Mouse (Mus musculus) frontal cortex, adult 2 months (tissue): ENCODE results near the gene Ndufs7. TPM values are rescaled to one million over a fixed set of nuclear protein-coding genes. Genes with fewer than 3 reads are reported as not detected.
"Not testable (repeated sequence)": the region's sequence is repeated elsewhere in the genome, so short reads cannot be mapped to it uniquely, and the experiment has no call there.

ENCODE experiments used
- DNase-seq, 2 experiments: peaks; one replicate each; pipeline ENCODE4 v3.0.0; 2022; ENCODE audit warnings: low spot score in 1 of 2; ENCODE audit errors: extremely low spot score in 1 of 2
- polyA plus RNA-seq: library from polyadenylated mRNA; depleted of rRNA; stranded (reverse); fragments of >200 nt; gene quantifications from 2 replicates; pipeline ENCODE4 v1.2.3, GENCODE M21; 2012; rRNA removed

Ndufs7 gene
- polyA plus RNA-seq, result 380 and 448 TPM in 2 replicates

DNA sequence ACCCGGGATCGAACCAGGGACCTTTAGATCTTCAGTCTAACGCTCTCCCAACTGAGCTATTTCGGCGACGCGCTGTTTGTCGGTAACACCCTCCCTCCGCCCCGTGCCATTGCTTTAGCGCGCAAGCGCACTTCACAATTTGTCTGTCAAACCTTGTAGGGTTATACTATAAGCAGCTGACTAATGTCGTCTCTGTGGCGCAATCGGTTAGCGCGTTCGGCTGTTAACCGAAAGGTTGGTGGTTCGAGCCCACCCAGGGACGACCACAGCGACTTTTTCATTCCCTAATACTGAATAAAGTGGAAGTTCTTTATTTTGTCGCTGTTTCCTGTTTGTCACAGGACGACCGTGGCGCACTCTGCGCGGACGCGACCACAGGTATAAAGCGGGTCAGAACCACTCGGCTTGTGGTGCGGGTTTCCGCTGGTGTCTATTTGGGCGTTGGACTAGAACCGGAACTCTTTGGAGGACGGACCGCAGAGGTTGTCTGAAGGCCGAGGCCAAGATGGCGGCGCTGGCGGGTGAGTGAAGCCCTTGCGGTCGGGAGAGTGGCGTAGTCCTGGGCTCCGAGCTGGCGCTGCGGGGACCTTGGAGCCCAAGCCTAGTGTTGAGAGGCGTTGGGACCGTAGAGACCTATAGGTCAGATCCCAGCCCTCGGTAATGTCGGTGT is at the start of gene Ndufs7:
Ndufs7 (plus strand) TSS at position 151 of the 670 bp plus-strand sequence.
- DNase-seq, result peak; percentile 93 to 99

DNA sequence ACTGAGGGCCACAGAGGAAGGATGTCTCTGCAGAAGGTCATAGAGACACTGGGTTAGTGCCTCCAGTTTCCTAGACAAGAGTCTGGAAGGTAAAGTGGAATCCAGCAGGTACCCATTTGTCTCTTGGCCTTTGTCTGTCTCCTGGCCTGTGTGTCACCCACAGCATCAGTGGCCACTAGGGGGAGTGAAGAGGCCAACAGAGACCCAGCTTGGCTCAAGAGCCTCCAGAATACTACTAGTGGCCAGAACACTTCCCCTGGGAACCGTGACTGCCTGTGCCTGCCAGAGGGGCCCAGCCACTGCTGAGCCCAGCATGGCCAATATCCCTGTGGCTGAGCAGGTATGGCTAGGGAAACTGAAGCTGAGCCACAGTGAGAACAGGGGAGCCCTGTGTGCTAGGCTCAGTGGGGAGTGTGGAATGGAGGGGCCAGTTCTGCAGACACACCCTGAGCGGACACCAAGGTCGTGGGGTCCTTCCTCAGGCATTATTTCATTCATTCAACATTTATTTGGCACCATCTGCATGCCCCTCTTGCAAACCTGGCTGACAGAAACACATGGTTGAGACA is 49.4 kb upstream of the Ndufs7 start:
- peak in 1 of 2 experiments; percentile 91 for DNase-seq

DNA sequence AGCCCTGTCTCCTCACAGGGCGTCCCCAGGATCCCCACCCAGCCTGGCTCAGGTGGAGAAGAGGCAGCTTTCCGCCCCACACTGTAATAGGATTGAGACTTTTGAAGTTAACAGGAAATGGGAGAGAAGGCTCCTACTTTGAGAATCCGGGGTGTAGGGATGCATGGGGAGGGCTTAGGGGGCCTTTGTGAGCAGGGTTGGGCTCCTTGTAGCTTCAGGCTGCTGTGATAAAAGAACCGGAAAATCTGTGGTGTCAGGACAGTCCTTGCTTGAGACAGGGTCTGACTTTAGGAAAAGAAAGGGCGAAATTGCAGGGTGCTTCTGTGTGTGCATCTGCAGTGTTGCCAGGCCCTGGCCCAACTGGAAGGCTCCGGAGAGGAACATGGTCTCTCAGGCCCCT is 48.4 kb upstream of the Ndufs7 start:
- no peak for DNase-seq

DNA sequence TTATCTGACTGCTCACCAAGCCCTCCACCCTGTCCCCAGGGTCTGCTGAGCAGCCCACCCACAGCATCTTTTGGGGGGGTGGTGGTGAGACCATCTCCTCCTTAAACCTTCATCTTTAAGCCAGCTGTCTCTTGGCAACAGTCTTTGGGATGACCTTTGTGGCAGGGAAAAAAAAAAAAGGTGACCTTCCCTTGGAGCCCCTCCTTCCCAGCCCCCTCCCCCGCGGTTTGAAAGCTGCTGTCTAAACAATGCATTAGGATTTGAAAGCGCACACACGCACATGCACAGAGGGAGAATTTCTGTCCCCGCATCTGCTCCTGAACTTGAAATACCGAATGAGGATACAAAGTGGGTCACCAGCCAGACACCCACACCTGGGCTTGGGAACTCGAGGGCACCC is 44.9 kb upstream of the Ndufs7 start:
- DNase-seq, result no peak

DNA sequence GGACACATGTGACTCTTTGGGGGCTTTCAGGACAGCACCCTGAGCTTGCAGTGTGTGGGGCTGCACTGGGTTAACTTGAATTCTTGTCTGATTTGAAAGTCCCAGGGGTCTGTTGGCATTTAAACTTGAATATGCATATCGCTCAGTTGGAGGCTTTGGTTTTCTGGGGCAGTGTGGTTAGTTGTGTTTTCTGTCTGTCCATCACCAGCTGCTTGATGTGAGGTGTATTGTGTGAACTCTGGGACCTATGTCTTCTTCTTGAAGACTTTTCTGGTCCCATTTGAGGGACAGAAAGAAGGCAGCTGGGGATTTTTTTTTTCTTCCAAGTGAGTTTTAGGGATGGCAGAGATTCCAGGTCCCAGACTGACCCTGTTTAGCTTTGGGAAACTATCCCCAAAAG is 41.7 kb upstream of the Ndufs7 start:
- no peak for DNase-seq

DNA sequence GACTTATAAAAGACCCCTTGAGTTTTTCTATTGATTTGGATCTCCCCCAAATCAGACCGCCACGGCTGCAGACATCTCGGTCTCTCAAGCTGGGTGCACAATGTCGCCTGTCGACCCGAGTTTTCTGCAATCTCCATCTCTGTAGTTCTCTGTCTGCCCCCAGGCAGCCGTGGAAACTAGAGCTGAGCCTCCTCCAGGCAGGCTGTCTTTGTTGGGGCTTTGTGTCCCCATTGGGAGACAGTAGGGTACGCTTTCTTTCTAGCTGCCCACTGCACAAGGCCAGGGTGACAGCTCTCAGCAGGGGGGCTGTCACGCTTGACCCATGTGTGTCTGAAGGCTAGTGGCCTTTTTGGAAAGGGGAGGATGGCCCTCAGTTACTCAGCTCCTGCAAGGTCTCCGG is 41.2 kb upstream of the Ndufs7 start:
- no peak for DNase-seq

DNA sequence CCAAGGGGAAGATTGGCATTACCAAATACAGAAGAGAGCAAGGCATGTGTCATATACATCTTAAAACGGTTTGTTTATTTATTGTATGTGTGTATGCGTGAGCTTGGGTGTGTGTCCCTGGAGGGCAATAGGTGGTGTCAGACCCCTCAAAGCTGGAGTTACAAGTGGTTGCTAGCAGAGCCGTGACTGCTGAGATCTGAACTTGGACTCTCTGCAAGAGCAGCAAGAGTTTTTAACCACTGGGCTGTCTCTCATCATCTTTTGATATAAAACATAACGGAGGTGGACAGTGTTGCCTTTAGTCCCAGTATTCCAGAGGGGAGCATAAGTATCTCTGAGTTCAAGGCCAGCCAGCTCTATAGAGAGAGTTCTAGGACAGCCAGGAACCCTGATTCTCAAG is 40.7 kb upstream of the Ndufs7 start:
- DNase-seq, result no peak

DNA sequence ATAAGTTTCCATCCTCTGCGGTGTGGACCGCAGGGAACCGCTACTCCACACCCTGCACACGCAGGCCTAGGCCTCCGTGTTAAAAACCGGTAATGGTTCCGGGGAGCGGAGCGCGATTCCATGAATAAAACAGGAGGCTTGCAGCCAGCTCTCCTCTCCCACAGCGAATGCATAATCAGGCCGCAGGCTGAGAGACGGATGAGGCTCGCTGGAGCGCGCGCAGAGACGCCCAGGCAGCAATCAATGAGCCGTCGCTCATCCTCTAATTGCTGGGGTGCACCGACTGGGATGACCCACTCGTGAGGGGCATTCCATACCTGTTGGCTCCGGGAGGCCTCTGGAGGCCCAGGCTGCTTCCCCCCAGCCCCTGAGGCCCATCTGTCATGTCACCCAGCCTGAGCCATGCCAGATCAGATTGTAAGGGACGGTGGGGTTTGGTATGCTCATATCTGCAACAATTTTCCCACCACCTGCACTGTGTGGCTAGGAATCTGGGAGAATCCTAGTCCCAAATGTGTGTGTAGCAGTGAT is 40.0 kb upstream of the Ndufs7 start:
- peak in 1 of 2 experiments; percentile 58 for DNase-seq

DNA sequence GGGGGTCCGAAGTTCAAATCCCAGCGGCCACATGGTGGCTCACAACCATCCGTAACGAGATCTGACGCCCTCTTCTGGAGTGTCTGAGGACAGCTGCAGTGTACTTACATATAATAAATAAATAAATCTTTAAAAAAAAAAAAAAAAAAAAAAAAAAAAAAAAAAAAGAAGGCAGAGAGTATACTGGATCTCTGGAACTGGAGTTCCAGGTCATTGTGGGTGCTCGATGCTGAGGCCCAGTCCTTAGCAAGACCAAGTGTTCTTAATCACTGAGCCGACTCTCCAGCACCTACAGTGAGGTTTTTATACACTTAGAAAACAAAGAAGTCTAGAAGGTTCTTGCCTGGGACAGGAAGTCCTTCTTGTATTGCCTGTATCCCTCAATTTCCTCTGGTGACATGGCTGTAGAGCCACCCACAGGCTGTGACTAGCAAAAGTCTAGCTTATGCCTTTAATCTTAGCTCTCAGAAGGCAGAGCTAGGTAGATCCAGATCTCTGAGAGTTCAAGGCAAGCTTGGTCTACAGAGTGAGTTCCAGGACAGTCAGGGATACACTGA is 37.3 kb upstream of the Ndufs7 start:
- DNase-seq, result not testable (repeated sequence)

DNA sequence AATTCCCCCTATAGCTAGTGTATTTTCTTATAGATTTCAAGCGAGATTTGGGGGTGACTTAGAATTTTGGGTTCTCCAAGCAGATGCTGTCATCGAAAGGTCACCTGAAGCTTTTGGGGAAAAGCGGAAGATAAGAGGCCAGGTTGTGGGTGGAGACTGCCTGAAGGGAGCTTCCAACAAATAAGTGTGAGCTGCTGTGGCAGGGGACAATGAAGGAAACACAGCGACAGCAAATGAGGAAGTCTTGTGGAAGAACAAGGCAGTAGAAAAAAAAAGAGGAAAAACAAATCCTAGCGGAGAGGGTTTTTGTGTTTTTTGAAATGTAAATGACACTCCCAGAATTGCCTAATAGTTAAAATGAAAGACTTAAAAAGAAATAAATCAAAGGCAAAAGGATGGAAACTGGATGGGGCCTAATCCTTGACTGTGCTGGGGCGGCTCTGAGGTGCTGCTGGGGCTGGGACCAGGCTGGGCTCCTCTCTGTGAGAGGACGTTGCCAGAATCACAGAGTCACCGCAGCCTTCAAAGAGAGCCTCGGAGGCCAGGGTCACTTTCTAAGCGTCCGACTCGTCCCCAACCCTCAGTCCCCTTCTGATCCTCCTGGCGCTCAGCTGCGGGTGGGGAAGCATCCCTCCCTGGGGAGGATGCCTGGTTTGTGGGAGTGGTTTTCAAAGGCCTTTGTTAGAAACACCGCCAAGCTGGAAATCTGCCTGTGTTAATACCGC is 33.7 kb upstream of the Ndufs7 start:
- DNase-seq, result no peak

DNA sequence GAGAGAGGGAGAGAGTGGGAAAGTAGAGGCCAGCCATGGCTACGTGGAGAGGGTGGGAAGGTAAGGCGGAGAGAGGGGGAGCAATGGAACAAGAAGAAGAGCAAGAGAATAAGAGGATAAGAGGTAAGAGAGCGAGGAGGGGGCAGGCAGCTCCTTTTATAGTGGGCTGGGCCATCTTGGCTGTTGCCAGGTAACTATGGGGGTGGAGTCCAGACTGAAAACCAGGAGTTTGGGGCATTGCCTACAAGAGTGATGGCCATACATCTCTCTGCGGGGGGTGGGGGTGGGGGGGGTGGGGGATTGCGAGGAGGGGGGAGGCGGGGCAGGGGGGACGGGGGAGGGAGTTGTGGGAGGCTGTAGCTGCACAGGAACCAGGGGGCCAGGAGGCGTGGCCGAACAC is 28.2 kb upstream of the Ndufs7 start:
- no peak for DNase-seq

DNA sequence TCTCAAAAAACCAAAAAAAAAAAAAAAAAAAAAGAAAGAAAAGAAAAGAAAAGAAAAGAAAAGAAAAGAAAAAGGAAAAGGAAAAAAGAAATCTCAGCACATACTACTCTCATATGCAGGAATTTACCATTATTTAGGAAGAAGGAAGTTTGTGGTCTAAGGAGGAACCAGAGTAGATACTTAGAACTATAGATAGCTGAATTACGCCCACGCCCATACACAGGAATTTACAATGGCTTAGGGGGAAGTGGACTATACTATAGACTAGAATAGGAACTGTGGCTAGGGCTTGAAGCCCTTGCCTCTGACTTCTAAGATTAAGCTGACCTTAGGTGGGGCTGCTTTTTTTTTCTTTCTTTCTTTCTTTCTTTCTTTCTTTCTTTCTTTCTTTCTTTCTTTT is 25.8 kb upstream of the Ndufs7 start:
- not testable (repeated sequence) for DNase-seq

DNA sequence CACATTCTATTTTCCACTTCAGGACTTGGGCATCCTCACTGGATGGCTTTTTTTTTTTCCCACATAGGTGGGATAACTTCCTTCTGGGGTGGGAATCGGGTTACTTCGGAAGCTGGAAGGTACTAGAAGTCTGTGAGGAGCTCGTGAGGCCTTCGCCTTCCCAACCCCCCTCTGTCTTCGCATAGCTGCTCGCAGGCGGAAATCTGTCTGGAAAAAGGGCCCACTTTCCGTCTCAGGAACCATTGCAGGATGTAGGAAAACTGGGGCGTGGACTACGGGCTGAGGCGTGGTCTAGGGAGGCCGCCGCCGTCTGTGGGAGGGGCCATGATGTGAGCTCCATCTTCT is 22.9 kb upstream of the Ndufs7 start:
- DNase-seq, result no peak

DNA sequence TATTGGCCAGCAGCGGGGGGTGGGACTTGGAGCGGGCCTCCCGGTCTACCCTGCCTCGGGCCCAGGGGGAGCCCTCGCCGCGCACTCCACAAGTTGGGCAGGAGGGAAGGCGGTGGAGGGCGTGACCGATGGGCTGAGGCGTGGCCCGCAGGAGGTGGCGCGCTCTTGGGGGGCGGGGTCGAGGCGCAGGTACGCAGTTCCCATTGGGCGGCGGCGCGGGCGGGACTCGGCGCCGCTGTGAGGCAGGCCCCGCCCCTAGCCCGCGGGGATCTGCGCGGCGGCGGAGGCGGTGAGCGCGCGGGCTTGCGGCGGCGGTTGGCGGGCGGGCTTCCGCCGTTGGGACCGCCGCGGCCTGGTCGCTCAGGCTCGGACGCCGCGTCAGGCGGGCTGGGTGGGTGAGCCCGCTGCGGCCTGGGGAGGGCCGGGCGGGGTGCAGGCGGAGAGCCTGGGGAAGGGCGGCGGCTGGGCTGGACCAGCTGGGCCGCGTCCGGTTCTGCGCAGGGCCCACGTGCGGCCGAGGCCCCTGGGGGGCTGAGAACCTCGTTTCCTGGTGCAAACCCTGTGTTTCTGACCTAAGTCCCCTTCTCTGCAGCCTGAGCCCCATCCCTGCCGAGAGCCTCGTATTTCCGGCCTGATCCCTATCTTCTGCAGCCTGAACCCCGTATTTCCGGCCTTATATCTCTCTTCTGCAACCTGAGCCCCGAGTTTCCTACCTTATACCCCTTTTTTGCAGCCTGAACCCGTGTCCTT is 22.3 kb upstream of the Ndufs7 start, which contains the start of gene Mum1:
Mum1 (plus strand) TSS at position 19 of the 750 bp plus-strand sequence.
- DNase-seq, result peak; percentile 98 to 99

DNA sequence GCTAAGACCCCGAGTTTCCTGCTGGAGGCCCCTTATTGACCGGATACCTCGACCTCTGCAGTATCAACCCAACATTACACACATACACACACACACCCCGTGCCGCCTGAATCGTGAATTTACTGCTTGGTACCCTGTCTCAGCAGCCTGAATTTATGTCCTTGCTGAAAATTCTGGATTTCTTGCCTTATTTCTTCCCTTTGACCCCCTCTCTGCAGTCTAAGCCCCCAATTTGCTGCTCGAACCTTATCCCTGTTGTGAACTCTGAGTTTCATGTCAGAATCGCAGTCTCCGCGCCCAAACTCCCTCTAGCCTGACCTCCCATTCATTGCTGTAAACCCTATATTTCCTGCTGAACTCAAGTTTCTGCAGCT is 21.8 kb upstream of the Ndufs7 start:
- no peak for DNase-seq

DNA sequence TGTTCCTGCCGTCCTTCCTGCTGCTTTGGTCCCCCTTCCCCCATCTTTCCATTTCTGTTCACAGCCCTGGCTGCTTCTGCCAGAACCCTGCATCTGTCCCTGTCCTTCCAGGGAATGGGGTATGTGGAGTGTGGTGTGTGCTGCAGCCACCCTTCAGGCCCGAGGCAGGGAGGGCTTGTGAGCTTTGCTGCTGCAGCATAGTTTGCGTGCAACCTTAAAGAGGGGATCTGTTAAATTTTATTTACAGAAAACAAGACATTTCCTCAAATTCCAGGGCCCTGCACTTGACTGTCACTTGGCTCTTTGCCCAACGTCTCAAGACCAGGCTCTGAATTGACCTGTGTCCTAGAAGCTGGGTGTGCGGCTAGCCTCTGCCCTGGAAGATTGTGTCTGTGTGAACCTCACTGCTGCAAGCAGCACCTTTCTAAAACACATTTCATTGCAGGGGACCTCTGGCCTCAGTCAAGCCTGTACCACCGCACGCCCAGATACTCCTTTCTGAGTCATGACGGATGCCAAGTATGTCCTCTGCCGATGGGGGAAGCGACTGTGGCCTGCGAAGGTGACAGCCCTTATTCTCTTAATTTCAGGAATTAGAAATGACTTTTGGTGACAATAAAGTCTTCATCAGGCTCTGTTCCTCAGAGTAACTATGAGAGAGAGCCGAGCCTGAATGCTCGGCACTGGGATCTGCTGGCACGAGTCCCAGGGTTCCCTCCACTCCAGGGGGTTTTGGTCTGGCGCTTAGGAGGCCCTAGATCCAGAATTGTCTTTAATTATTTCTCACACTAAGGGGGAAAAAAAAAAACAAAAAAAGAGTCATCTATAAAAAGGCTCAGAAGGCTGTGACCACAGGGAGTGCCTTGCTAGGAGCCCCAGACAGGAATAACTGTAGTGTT is 20.8 kb upstream of the Ndufs7 start:
- DNase-seq, result no peak

DNA sequence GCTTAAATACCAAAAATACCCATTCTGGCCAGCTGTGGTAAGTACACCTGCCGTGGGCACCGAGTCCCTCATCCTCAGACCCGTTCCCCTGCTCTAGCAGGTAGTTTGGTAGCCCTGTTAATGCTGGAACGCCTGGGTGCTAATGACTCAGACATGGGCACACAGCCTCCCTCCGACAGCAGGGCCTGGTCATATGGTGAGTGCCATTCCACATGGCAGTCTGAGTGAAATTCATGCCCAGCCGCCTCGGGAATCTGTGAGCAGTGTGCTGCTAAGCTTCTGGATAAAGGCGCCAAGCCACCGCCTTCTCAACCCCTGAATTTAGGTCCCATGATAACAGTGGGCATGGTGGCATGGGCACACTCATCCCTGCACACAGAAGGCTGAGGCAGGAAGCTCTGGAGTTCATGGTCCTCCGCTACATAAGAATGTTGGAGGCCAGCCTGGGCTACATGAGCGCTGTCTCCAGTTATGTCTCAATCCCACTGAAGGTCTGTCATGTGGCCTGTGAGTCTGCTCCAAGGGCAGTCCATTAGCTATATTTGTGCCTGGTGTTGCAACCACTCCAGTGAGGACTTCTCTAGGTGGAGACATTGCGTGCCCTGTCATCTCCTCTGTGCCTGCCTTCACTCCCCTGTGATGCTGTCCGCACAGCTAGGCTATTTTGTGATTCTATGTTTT is 12.6 kb upstream of the Ndufs7 start:
- no peak for DNase-seq

DNA sequence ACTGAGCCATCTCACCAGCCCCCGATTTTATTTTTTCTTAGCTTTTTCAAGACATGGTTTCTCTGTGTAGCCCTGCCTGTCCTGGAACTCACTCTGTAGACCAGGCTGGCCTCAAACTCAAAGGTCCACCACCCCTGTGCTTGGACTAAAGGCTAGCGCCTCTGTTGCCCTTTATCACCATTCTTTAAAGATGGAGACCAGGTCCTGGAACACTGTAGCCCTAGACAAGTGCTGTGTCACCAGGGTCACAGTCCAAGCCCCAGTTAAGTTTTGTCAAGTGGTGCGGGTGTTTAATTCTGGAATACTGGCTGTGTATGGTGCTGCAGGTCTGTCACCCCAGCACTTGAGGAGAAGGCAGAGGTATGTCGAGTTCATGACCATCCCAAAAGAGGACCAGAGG is 11.9 kb upstream of the Ndufs7 start:
- DNase-seq, result no peak

DNA sequence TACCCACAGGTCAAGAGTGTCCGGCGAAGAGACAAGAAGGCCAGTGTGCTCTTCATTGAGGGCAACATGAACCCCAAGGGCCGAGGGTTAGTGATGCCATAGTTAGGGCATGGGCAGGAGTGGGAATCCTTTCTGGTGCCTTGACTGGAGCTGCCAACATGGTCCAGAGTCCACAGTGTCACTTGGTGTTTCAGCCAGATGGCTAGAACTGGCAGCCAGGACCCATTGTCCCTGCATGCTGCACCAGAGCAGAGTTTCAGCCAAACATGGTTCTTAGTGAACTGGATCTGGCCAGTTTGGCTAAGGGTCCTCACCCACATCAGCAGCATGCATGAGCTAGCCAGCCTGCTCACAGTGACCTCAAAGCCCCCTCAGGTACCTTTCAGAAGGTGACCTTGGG is 10.6 kb upstream of the Ndufs7 start:
- no peak for DNase-seq
